Mouse (Mus musculus) midbrain, embryonic 15.5 days (tissue): ENCODE measurements around the gene Gm26602. TPM values are rescaled to one million over a fixed set of nuclear protein-coding genes. Genes with fewer than 3 reads are reported as not detected.

ENCODE experiments used
- ATAC-seq: fragments of 200-750 bp; cut with Nextera tagmentation; replicated peaks from 2 replicates; pipeline ENCODE4 v1.8.0; 2017; ENCODE audit warnings: moderate TSS enrichment
- H3K27ac ChIP-seq: fragments of 300-500 bp; sonication (generic); 2 replicates; pipeline ENCODE4 v1.5.1; 2015; ENCODE audit warnings: mild to moderate bottlenecking, inconsistent platforms
- H3K27me3 ChIP-seq: fragments of 300-500 bp; sonication (generic); replicated peaks from 2 replicates; pipeline ENCODE4 v1.6.1; 2015; ENCODE audit warnings: inconsistent platforms
- H3K36me3 ChIP-seq: fragments of 300-500 bp; sonication (generic); replicated peaks from 2 replicates; pipeline ENCODE4 v1.6.1; 2015; ENCODE audit warnings: inconsistent platforms
- H3K4me1 ChIP-seq: fragments of 300-500 bp; sonication (generic); 2 replicates; pipeline ENCODE4 v1.6.1; 2015; ENCODE audit warnings: inconsistent platforms
- H3K4me2 ChIP-seq: fragments of 300-500 bp; sonication (generic); 2 replicates; pipeline ENCODE4 v1.6.1; 2015; ENCODE audit warnings: inconsistent platforms, mild to moderate bottlenecking, moderate library complexity
- H3K4me3 ChIP-seq: fragments of 300-500 bp; sonication (generic); 2 replicates; pipeline ENCODE4 v1.5.1; 2015; ENCODE audit warnings: mild to moderate bottlenecking, inconsistent platforms
- H3K9ac ChIP-seq: fragments of 300-500 bp; sonication (generic); 2 replicates; pipeline ENCODE4 v1.6.1; 2015; ENCODE audit warnings: mild to moderate bottlenecking, inconsistent platforms
- H3K9me3 ChIP-seq: fragments of 300-500 bp; sonication (generic); 2 replicates; pipeline ENCODE4 v1.6.1; 2016; ENCODE audit warnings: inconsistent platforms
- WGBS: fragments of 180-500 bp; shearing (Covaris S2); methylation state at CpG from one replicate; pipeline ENCODE4 v1.1.7; 2015; ENCODE audit warnings: mixed read lengths; 5-methylcytosine and 5-hydroxymethylcytosine counted together
- polyA plus RNA-seq: library from polyadenylated mRNA; unstranded; fragments of >200 nt; fragmentation: Nextera tagmentation; extraction: Ambion mirVana; gene quantifications from 2 replicates; pipeline ENCODE4 v1.2.1, GENCODE M21; 2015

Gm26602 gene
- polyA plus RNA-seq, 1 experiment from 2014 or later = not detected

- Histone ChIP-seq H3K4me3 (peak overlapping the region; percentile 33), H3K9ac (peak overlapping the region; percentile 36; the same call in 1 of the 2 replicates), H3K27ac (no peak overlapping the region), H3K36me3 (no peaks in the 10 kb centered on the region), H3K4me1 (peaks cover 41% of the 10 kb centered on the region), H3K9me3 (no peaks in the 10 kb centered on the region), H3K4me2 (peak overlapping the region; percentile 49), H3K27me3 (peaks cover 62% of the 10 kb centered on the region)
- ATAC-seq = no peak
- under 1% methylated on average over 34 of the region's 34 CpGs for WGBS
Observed at GRCm38 (mm10) chr10:79921572-79921971, 10.9 kb downstream of the Gm26602 start.

- H3K36me3 ChIP-seq = no peaks in the 10 kb centered on the region
- no peak overlapping the region for H3K9ac ChIP-seq
- ATAC-seq = no peak
- H3K4me1 ChIP-seq = peaks cover 48% of the 10 kb centered on the region
- peaks cover 34% of the 10 kb centered on the region for H3K27me3 ChIP-seq
- H3K4me3 ChIP-seq = peak overlapping the region; percentile 92; the same call in 1 of the 2 replicates
- peak overlapping the region; percentile 81 for H3K4me2 ChIP-seq
- H3K9me3 ChIP-seq = no peaks in the 10 kb centered on the region
- H3K27ac ChIP-seq = no peak overlapping the region
- WGBS = 13% methylated on average over 29 of the region's 29 CpGs
Observed at GRCm38 (mm10) chr10:79924998-79925784, 14.5 kb downstream of the Gm26602 start.

- Histone ChIP-seq H3K4me3 (peak overlapping the region; percentile 92), H3K9ac (peak overlapping the region; percentile 78), H3K9me3 (no peaks in the 10 kb centered on the region), H3K36me3 (0 out of 2 replicates have a peak, but pooled peaks cover under 1% of the 10 kb centered on the region), H3K4me2 (peak overlapping the region; percentile 81), H3K27me3 (peaks cover 27% of the 10 kb centered on the region), H3K27ac (no peak overlapping the region; the same call in 1 of the 2 replicates), H3K4me1 (peaks cover 44% of the 10 kb centered on the region)
- peak; percentile 12; the same call in 1 of the 2 replicates for ATAC-seq
- WGBS = 10% methylated on average over 15 of the region's 15 CpGs
Observed at GRCm38 (mm10) chr10:79925785-79926490, 15.3 kb downstream of the Gm26602 start.

- Histone ChIP-seq H3K4me3 (peak within 1 kb of the TSS; percentile 92), H3K4me1 (peaks cover 36% of the 10 kb centered on the region), H3K4me2 (peak within 1 kb of the TSS; percentile 81), H3K36me3 (peaks cover 6% of the 10 kb centered on the region; the same call in 1 of the 2 replicates), H3K9me3 (no peaks in the 10 kb centered on the region), H3K9ac (peak within 1 kb of the TSS; percentile 78), H3K27ac (peak within 1 kb of the TSS; percentile 89), H3K27me3 (peaks cover 20% of the 10 kb centered on the region)
- under 1% methylated on average over 63 of the region's 63 CpGs for WGBS
- ATAC-seq = peak; percentile 74
Observed at GRCm38 (mm10) chr10:79926491-79927323, 16.1 kb downstream of the Gm26602 start, which contains the start of gene Arid3a. Gene Arid3a, plus strand, starts transcription at chr10:79927043.

- H3K9me3 ChIP-seq = no peaks in the 10 kb centered on the region
- H3K4me3 ChIP-seq = peak overlapping the region; percentile 92
- peaks cover 12% of the 10 kb centered on the region for H3K27me3 ChIP-seq
- WGBS = under 1% methylated on average over 54 of the region's 54 CpGs
- H3K4me2 ChIP-seq = peak overlapping the region; percentile 81
- peaks cover 6% of the 10 kb centered on the region; the same call in 1 of the 2 replicates for H3K36me3 ChIP-seq
- peaks cover 37% of the 10 kb centered on the region for H3K4me1 ChIP-seq
- H3K9ac ChIP-seq = peak overlapping the region; percentile 78
- peak; percentile 53 for ATAC-seq
- H3K27ac ChIP-seq = peak overlapping the region; percentile 89
Observed at GRCm38 (mm10) chr10:79927324-79928029, 16.8 kb downstream of the Gm26602 start.

- WGBS = under 1% methylated on average over 19 of the region's 29 CpGs
- peaks cover 42% of the 10 kb centered on the region for H3K4me1 ChIP-seq
- H3K4me2 ChIP-seq = peak overlapping the region; percentile 81
Observed at GRCm38 (mm10) chr10:79928030-79928694, 17.5 kb downstream of the Gm26602 start.

GRCm38 (mm10) chr10:79928907-79929701 lies 18.4 kb downstream of the Gm26602 start:
- no peak for ATAC-seq
- peak overlapping the region; percentile 92 for H3K4me3 ChIP-seq
- H3K9ac ChIP-seq = peak overlapping the region; percentile 35
- H3K27ac ChIP-seq = peak overlapping the region; percentile 89
- 28% methylated on average over 9 of the region's 9 CpGs for WGBS
- peak overlapping the region; percentile 81 for H3K4me2 ChIP-seq
- H3K36me3 ChIP-seq = peaks cover 6% of the 10 kb centered on the region; the same call in 1 of the 2 replicates
- no peaks in the 10 kb centered on the region for H3K27me3 ChIP-seq
- peaks cover 51% of the 10 kb centered on the region for H3K4me1 ChIP-seq
- H3K9me3 ChIP-seq = no peaks in the 10 kb centered on the region

More at GRCm38 (mm10) chr10:79928030-79928694, 17.5 kb downstream of the Gm26602 start:
- ATAC-seq = no peak
- peaks cover 5% of the 10 kb centered on the region for H3K27me3 ChIP-seq
- peak overlapping the region; percentile 92 for H3K4me3 ChIP-seq
- H3K9ac ChIP-seq = peak overlapping the region; percentile 78
- H3K27ac ChIP-seq = peak overlapping the region; percentile 89
- H3K9me3 ChIP-seq = no peaks in the 10 kb centered on the region
- H3K36me3 ChIP-seq = peaks cover 6% of the 10 kb centered on the region; the same call in 1 of the 2 replicates

GRCm38 (mm10) chr10:79929967-79930825 lies 19.5 kb downstream of the Gm26602 start:
- no peak overlapping the region for H3K9ac ChIP-seq
- H3K36me3 ChIP-seq = peaks cover 6% of the 10 kb centered on the region; the same call in 1 of the 2 replicates
- no peaks in the 10 kb centered on the region for H3K9me3 ChIP-seq
- ATAC-seq = no peak
- no peak overlapping the region for H3K4me3 ChIP-seq
- H3K4me1 ChIP-seq = peaks cover 50% of the 10 kb centered on the region
- no peaks in the 10 kb centered on the region for H3K27me3 ChIP-seq
- 0 out of 2 replicates have a peak overlapping the region, but pooled peaks have one; percentile 81 for H3K4me2 ChIP-seq
- no peak overlapping the region for H3K27ac ChIP-seq
- WGBS = 85% methylated on average over 18 of the region's 18 CpGs

GRCm38 (mm10) chr10:79930826-79931186 lies 20.1 kb downstream of the Gm26602 start:
- Histone ChIP-seq H3K4me1 (peaks cover 46% of the 10 kb centered on the region), H3K4me2 (no peak overlapping the region), H3K27ac (no peak overlapping the region), H3K27me3 (no peaks in the 10 kb centered on the region), H3K9me3 (no peaks in the 10 kb centered on the region), H3K36me3 (peaks cover 6% of the 10 kb centered on the region; the same call in 1 of the 2 replicates), H3K4me3 (no peak overlapping the region), H3K9ac (no peak overlapping the region)
- ATAC-seq = no peak
- WGBS = 79% methylated on average over 16 of the region's 16 CpGs
